Mouse (Mus musculus) lung, postnatal 0 days (tissue): ENCODE results near the gene Aldoart2. TPM values are rescaled to one million over a fixed set of nuclear protein-coding genes. Genes with fewer than 3 reads are reported as not detected.

ENCODE experiments used
- ATAC-seq: fragments of 200-750 bp; cut with Nextera tagmentation; 2 replicates; pipeline ENCODE4 v1.8.0; 2017; ENCODE audit warnings: moderate library complexity
- DNase-seq: peaks from one replicate; pipeline ENCODE4 v3.0.0-alpha.2; 2016; ENCODE audit warnings: low spot score
- H3K27ac ChIP-seq: fragments of 300-500 bp; sonication (generic); 2 replicates; pipeline ENCODE4 v1.5.1; 2014; ENCODE audit warnings: antibody characterized with exemption, mild to moderate bottlenecking, low read length, mixed read lengths
- H3K27me3 ChIP-seq: fragments of 300-500 bp; sonication (generic); replicated peaks from 2 replicates; pipeline ENCODE4 v1.6.1; 2014; ENCODE audit warnings: low read length, mixed read lengths; ENCODE audit not compliant: insufficient read depth
- H3K36me3 ChIP-seq: fragments of 300-500 bp; sonication (generic); 2 replicates; pipeline ENCODE4 v1.6.1; 2014; ENCODE audit warnings: low read length, mixed read lengths; ENCODE audit not compliant: insufficient read depth
- H3K4me1 ChIP-seq: fragments of 300-500 bp; sonication (generic); 2 replicates; pipeline ENCODE4 v1.6.1; 2014; ENCODE audit warnings: antibody characterized with exemption, low read depth, low read length, mixed read lengths; ENCODE audit not compliant: insufficient read depth
- H3K4me2 ChIP-seq: fragments of 300-500 bp; sonication (generic); replicated peaks from 2 replicates; pipeline ENCODE4 v1.6.1; 2014; ENCODE audit warnings: low read depth, mild to moderate bottlenecking, low read length, moderate library complexity, mixed read lengths
- H3K4me3 ChIP-seq: fragments of 300-500 bp; sonication (generic); 2 replicates; pipeline ENCODE4 v1.5.1; 2014; ENCODE audit warnings: low read depth, low read length
- H3K9ac ChIP-seq: fragments of 300-500 bp; sonication (generic); replicated peaks from 2 replicates; pipeline ENCODE4 v1.6.1; 2014; ENCODE audit warnings: low read depth, mild to moderate bottlenecking
- H3K9me3 ChIP-seq: fragments of 300-500 bp; sonication (generic); 2 replicates; pipeline ENCODE4 v1.6.1; 2016; ENCODE audit warnings: low read length, mixed read lengths
- CTCF ChIP-seq: IDR thresholded peaks from 2 replicates; pipeline ENCODE4 v1.5.1; 2016; ENCODE audit warnings: antibody characterized with exemption, mild to moderate bottlenecking
- EP300 ChIP-seq: IDR thresholded peaks from 2 replicates; pipeline ENCODE4 v1.6.1; 2016; ENCODE audit warnings: antibody characterized with exemption, mild to moderate bottlenecking, control low read depth
- WGBS: fragments of 180-500 bp; shearing (Covaris S2); extraction: QIAGEN DNeasy Blood & Tissue Kit; methylation state at CpG from one replicate; pipeline ENCODE4 v1.1.7; 2014; 5-methylcytosine and 5-hydroxymethylcytosine counted together
- polyA plus RNA-seq: library from polyadenylated mRNA; unstranded; fragments of >200 nt; fragmentation: Nextera tagmentation; extraction: Ambion mirVana; gene quantifications from 2 replicates; pipeline ENCODE4 v1.2.1, GENCODE M21; 2015

Gene Aldoart2
- polyA plus RNA-seq, 1 experiment from 2014 or later: not detected

GRCm38 (mm10) chr12:55599639-55600502, 34.8 kb downstream of the Aldoart2 start:
- ATAC-seq (peak; percentile 90), DNase-seq (peak; percentile 66)
- H3K27me3 ChIP-seq: peaks cover 35% of the 10 kb centered on the region
- H3K4me3 ChIP-seq: peak overlapping the region; percentile 29
- H3K36me3 ChIP-seq: 0 out of 2 replicates have a peak, but pooled peaks cover 5% of the 10 kb centered on the region
- WGBS: 4% methylated on average over 84 of the region's 109 CpGs
- TF ChIP-seq EP300 (no peak), CTCF (no peak)
- H3K9ac ChIP-seq: no peak overlapping the region
- H3K4me2 ChIP-seq: peak overlapping the region; percentile 52
- H3K9me3 ChIP-seq: no peaks in the 10 kb centered on the region
- H3K4me1 ChIP-seq: peaks cover 10% of the 10 kb centered on the region
- no peak overlapping the region for H3K27ac ChIP-seq

- Histone ChIP-seq H3K9ac (no peak overlapping the region), H3K4me1 (peaks cover 10% of the 10 kb centered on the region), H3K36me3 (0 out of 2 replicates have a peak, but pooled peaks cover 5% of the 10 kb centered on the region), H3K27me3 (peaks cover 35% of the 10 kb centered on the region), H3K4me2 (peak overlapping the region; percentile 52), H3K9me3 (no peaks in the 10 kb centered on the region), H3K27ac (no peak overlapping the region), H3K4me3 (no peak overlapping the region; the same call in 1 of the 2 replicates)
- TF ChIP-seq EP300 (no peak), CTCF (no peak)
- DNase-seq (no peak), ATAC-seq (peak; percentile 47; the same call in 1 of the 2 replicates)
- 5% methylated on average over 31 of the region's 42 CpGs for WGBS
These were observed 35.5 kb downstream of the Aldoart2 start for GRCm38 (mm10) chr12:55600503-55600994.

- no peak for TF ChIP-seq CTCF
- no peak for TF ChIP-seq EP300
- Histone ChIP-seq H3K27me3 (peaks cover 14% of the 10 kb centered on the region), H3K4me2 (no peak overlapping the region), H3K4me3 (no peak overlapping the region), H3K9me3 (no peaks in the 10 kb centered on the region), H3K9ac (no peak overlapping the region), H3K27ac (no peak overlapping the region), H3K4me1 (peaks cover 4% of the 10 kb centered on the region), H3K36me3 (0 out of 2 replicates have a peak, but pooled peaks cover 5% of the 10 kb centered on the region)
- ATAC-seq (no peak), DNase-seq (no peak)
- 53% methylated on average over 3 of the region's 3 CpGs for WGBS
These were observed 39.4 kb downstream of the Aldoart2 start for GRCm38 (mm10) chr12:55604411-55604810.

- Histone ChIP-seq H3K27me3 (no peaks in the 10 kb centered on the region), H3K27ac (no peak overlapping the region), H3K36me3 (0 out of 2 replicates have a peak, but pooled peaks cover 5% of the 10 kb centered on the region), H3K4me1 (no peaks in the 10 kb centered on the region), H3K9me3 (no peaks in the 10 kb centered on the region), H3K4me2 (no peak overlapping the region), H3K4me3 (no peak overlapping the region), H3K9ac (no peak overlapping the region)
- DNase-seq (no peak), ATAC-seq (no peak)
- TF ChIP-seq CTCF (no peak), EP300 (no peak)
- WGBS: 37% methylated on average over 4 of the region's 4 CpGs
These were observed 42.9 kb downstream of the Aldoart2 start for GRCm38 (mm10) chr12:55607902-55608301.

GRCm38 (mm10) chr12:55610812-55611211, 45.8 kb downstream of the Aldoart2 start:
- no peak overlapping the region for H3K9ac ChIP-seq
- no peak for DNase-seq
- TF ChIP-seq CTCF (no peak), EP300 (no peak)
- no peaks in the 10 kb centered on the region for H3K4me1 ChIP-seq
- ATAC-seq: no peak
- 54% methylated on average over 2 of the region's 2 CpGs for WGBS
- no peaks in the 10 kb centered on the region for H3K27me3 ChIP-seq
- no peaks in the 10 kb centered on the region for H3K9me3 ChIP-seq
- H3K4me2 ChIP-seq: no peak overlapping the region
- H3K4me3 ChIP-seq: no peak overlapping the region
- H3K36me3 ChIP-seq: no peaks in the 10 kb centered on the region
- no peak overlapping the region for H3K27ac ChIP-seq

Other genes with a start within 250 kb of the Aldoart2 start
- 281 and 292 TPM in 2 replicates for gene Psma6, start 181.0 kb upstream of the Aldoart2 start, polyA plus RNA-seq
- 184 and 297 TPM in 2 replicates for gene Nfkbia, start 72.6 kb upstream of the Aldoart2 start, polyA plus RNA-seq
- 0.08 and 0.10 TPM in 2 replicates for gene Insm2, start 34.2 kb downstream of the Aldoart2 start, polyA plus RNA-seq